Mouse (Mus musculus): ENCODE results near the gene Fmod. TPM values are rescaled to one million over a fixed set of nuclear protein-coding genes. Genes with fewer than 3 reads are reported as not detected.
A peak's percentile ranks its signal among the peaks of the same experiment; 100 is the strongest.

Fmod gene
- total and polyA plus RNA-seq, 3 experiments = not detected

DNA sequence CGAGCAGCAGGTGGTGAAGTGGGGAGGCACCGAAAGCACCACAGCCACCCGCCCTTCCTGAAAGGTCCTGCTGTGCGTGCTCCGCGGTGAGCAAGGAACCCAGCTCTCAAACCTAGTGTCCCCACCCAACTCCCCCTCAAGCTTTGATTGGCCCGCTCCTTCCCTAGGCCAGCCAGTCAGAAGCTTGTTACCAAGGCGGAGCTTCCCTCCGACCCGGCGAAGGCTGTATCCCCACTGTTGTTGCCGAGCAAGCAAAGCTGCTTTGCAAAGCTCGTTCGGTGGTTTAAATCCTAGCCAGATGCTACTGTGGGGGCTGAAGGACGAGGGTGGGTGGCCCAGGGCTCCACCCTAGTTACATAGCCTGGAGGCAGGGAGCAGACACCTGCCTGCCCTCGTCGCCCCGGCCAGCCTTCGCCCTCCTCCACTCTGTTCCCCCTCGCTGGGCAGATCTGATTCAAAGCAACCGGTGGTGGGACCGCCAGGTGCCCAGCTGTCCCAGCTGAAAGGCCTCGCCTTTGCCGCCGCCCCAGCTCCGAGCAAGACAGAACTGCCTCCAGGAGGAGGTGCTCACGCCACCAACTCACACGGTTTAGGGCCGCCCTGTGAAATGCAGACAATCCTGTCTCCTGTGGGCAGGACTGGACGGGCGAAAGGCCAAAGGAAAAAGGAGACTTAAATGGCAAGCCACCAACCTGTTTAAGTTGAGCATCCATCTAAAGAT is 24.0 kb downstream of the Fmod start (continued):
- TF ChIP-seq NELFE (IDR thresholded peaks at IDR 0.05; ENCODE audit: low read depth, low read length) (peak; percentile 60), MYC (IDR thresholded peaks at IDR 0.05; ENCODE audit: low read depth, low read length) (peak; percentile 62; the same call in 1 of the 2 replicates)

DNA sequence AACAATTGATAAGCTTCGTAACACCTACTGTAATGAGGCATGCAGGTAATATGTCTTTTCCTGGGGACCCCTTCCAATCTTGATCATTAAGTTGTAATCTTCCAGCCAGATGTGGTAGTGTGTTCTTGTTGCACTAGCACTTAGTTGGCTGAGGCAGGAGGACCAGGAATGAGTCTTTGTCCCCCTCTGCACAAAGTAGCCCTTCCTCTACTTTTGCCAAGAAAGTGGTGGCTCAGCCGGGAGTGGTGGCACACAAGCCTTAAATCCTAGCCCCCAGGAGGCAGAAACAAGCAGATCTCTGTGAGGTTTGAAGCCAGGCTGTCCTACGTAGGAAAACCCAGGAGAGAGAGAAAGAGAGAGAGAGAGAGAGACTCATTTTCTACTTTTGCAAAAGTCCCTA is 24.9 kb downstream of the Fmod start:
- no peak for TF ChIP-seq MAX (IDR thresholded peaks at IDR 0.05; ENCODE audit: low read length)
- Histone ChIP-seq H3K4me2 (ENCODE audit: insufficient read depth, low read depth, poor library complexity, severe bottlenecking) (peak overlapping the region; percentile 71; the same call in 1 of the 2 replicates), H3K27me3 (replicated peaks) (peaks cover 19% of the 10 kb centered on the region), H3K9me3 (replicated peaks; ENCODE audit: low read length) (peaks cover 4% of the 10 kb centered on the region), H3K36me3 (replicated peaks in 1 of 2; ENCODE audit: control insufficient read depth in 1 of 2, insufficient read depth in 1 of 2, low read length in 1 of 2) (no peaks in the 10 kb centered on the region), H3K9ac (ENCODE audit: insufficient read depth, low read depth) (no peak overlapping the region), H3K79me2 (replicated peaks; ENCODE audit: control insufficient read depth, extremely low read depth, insufficient read depth, poor library complexity, severe bottlenecking) (no peaks in the 10 kb centered on the region), H3K4me3 (replicated peaks in 1 of 3; ENCODE audit: low read depth in 2 of 3, low read length in 2 of 3, poor library complexity in 1 of 3) (no peak overlapping the region), H3K4me1 (ENCODE audit: control insufficient read depth in 1 of 2, insufficient read depth in 2 of 2) (peaks cover 30 to 73% of the 10 kb centered on the region in 2 experiments), H3K27ac (ENCODE audit: insufficient read depth, low read depth) (no peak overlapping the region)
- in situ Hi-C loops (cut with MboI; ENCODE audit: low pct_ligation_motif_present, low pct_unique_long_range_greater_than_20kb, low sequenced_read_pairs) (no loop called here), dilution Hi-C loops (cut with MboI; ENCODE audit: extremely low pct_ligation_motif_present, extremely low pct_unique_long_range_greater_than_20kb, low sequenced_read_pairs) (no loop called here)
- no peak for DNase-seq (ENCODE audit: extremely low read depth)

DNA sequence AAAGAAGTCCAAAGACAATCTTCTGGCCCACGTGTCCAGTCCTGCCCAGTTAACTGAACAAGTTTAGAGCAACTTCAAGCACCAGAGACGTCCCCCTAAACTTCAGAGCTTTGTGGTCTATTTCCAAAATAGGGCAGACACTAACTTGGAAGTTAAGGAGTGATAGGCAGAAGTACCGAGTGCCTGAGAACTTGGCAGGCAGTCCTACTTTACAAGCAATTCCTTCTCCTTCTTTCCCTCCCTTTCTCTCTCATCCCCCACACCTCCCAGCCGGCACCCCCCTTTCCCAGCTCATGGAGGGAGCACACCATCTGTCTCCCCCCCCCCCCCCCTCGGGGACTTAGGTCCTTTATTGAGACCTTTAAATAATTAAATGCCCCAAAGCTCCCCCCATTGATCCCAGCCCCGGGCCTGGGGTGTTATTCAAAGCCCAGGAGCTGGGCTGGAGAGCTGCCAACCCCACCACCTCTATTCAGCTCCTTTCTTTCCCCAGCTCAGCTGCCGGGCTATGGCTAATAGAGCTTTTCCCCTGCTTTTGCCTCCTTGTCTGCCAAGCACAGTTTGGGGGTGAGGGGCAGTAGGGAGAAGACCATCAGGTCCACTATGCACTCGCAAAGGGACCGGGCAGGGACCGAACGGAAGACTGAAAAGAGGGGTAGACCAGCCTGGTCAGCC is 25.5 kb downstream of the Fmod start:
- no peak for TF ChIP-seq HCFC1 (IDR thresholded peaks at IDR 0.05; ENCODE audit: low read depth, low read length)
- TF ChIP-seq USF1 (IDR thresholded peaks at IDR 0.05; ENCODE audit: low read depth, low read length) = no peak
- TF ChIP-seq NELFE (IDR thresholded peaks at IDR 0.05; ENCODE audit: low read depth, low read length) = no peak
- TF ChIP-seq GABPA (IDR thresholded peaks at IDR 0.05; ENCODE audit: insufficient replicate concordance, low read depth, low read length) = no peak
- TF ChIP-seq MAZ (IDR thresholded peaks at IDR 0.05; ENCODE audit: low read depth, low read length) = 0 out of 2 replicates have a peak, but pooled peaks have one; percentile 8
- no peak for TF ChIP-seq RAD21 (IDR thresholded peaks at IDR 0.05; ENCODE audit: low read depth, low read length)
- no peak for TF ChIP-seq TCF12 (IDR thresholded peaks at IDR 0.05; ENCODE audit: low read depth, low read length)
- TF ChIP-seq KAT2A (IDR thresholded peaks at IDR 0.05; ENCODE audit: insufficient replicate concordance, low read length) = no peak
- no peak for TF ChIP-seq ETS1 (conservative IDR thresholded peaks at IDR 0.05; ENCODE audit: low read depth, low read length)
- Histone ChIP-seq H3K79me2 (replicated peaks; ENCODE audit: control insufficient read depth, extremely low read depth, insufficient read depth, poor library complexity, severe bottlenecking) (no peaks in the 10 kb centered on the region), H3K27ac (ENCODE audit: insufficient read depth, low read depth) (peak overlapping the region; percentile 84), H3K36me3 (replicated peaks in 1 of 2; ENCODE audit: control insufficient read depth in 1 of 2, insufficient read depth in 1 of 2, low read length in 1 of 2) (no peaks in the 10 kb centered on the region), H3K27me3 (replicated peaks) (peaks cover 16% of the 10 kb centered on the region), H3K4me3 (replicated peaks in 1 of 3; ENCODE audit: low read depth in 2 of 3, low read length in 2 of 3, poor library complexity in 1 of 3) (peak overlapping the region in 1 of 3 experiments; percentile 28), H3K9me3 (replicated peaks; ENCODE audit: low read length) (peaks cover 4% of the 10 kb centered on the region), H3K9ac (ENCODE audit: insufficient read depth, low read depth) (no peak overlapping the region), H3K4me1 (ENCODE audit: control insufficient read depth in 1 of 2, insufficient read depth in 2 of 2) (peaks cover 36 to 79% of the 10 kb centered on the region in 2 experiments), H3K4me2 (ENCODE audit: insufficient read depth, low read depth, poor library complexity, severe bottlenecking) (peak overlapping the region; percentile 69)
- DNase-seq (ENCODE audit: extremely low read depth) = no peak
- in situ Hi-C loops (cut with MboI; ENCODE audit: low pct_ligation_motif_present, low pct_unique_long_range_greater_than_20kb, low sequenced_read_pairs) = no loop called here
- dilution Hi-C loops (cut with MboI; ENCODE audit: extremely low pct_ligation_motif_present, extremely low pct_unique_long_range_greater_than_20kb, low sequenced_read_pairs) = no loop called here
